Mouse (Mus musculus): Measurements from ENCODE around the gene Gmfb. TPM values are rescaled to one million over a fixed set of nuclear protein-coding genes. Genes with fewer than 3 reads are reported as not detected.

Gmfb gene
- total RNA-seq, 2 experiments from 2014 or later: 30.0 to 35.0 TPM

Other genes starting within 250 kb of the Gmfb start
- gene Cdkn3, start 61.7 kb downstream of the Gmfb start, total RNA-seq (2021): under 1 TPM; 0.74 to 0.82 TPM
- 10 to 100 TPM; 53.9 to 58.2 TPM for gene Cnih1, start 33.8 kb downstream of the Gmfb start, total RNA-seq (2021)
- 10 to 100 TPM; 29.7 to 36.4 TPM for gene Cgrrf1, start 9.9 kb upstream of the Gmfb start, total RNA-seq (2021)
- 10 to 100 TPM; 51.2 to 56.1 TPM for gene Samd4, start 60.6 kb upstream of the Gmfb start, total RNA-seq (2021)

Measured in heart, adult 18-20 months (tissue).